Mouse (Mus musculus) gastrocnemius, postnatal 4 days (tissue): Measurements from ENCODE around the gene Olfr1410. TPM values are rescaled to one million over a fixed set of nuclear protein-coding genes. Genes with fewer than 3 reads are reported as not detected.

Source experiments
- DNase-seq, 2 experiments: peaks; one replicate each; pipeline ENCODE4 v3.0.0; 2021 to 2022; ENCODE audit warnings: low spot score in 2 of 2, mixed read lengths in 2 of 2
- total RNA-seq, 2 experiments: library from RNA; stranded (reverse); gene quantifications; 2 replicates each; pipeline ENCODE4 v1.2.3; 2021

Gene Olfr1410
- total RNA-seq, 2 experiments from 2014 or later = not detected

DNA sequence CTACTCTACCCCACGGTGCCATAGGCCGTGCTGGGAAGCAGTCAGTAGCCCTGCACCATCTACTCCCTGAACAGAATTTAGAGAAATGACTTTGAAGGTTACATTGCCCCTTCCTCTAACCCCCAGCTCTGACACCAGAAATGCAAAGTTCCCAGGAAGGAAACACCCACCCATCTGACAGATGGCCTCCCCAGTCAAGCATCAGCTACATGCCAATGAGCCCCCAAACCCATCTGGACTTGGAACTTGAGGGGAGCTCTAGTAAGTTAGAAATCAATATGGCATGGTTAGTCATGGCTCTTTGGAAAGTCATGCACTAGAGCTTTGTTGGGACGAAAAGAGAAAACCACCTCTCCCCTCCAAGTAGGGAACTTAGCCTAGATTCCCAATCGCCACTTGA is 33.2 kb downstream of the Olfr1410 start:
- DNase-seq = no peak

- DNase-seq = no peak
These were observed 34.8 kb downstream of the Olfr1410 start for GRCm38 (mm10) chr1:92640393-92640792.

DNA sequence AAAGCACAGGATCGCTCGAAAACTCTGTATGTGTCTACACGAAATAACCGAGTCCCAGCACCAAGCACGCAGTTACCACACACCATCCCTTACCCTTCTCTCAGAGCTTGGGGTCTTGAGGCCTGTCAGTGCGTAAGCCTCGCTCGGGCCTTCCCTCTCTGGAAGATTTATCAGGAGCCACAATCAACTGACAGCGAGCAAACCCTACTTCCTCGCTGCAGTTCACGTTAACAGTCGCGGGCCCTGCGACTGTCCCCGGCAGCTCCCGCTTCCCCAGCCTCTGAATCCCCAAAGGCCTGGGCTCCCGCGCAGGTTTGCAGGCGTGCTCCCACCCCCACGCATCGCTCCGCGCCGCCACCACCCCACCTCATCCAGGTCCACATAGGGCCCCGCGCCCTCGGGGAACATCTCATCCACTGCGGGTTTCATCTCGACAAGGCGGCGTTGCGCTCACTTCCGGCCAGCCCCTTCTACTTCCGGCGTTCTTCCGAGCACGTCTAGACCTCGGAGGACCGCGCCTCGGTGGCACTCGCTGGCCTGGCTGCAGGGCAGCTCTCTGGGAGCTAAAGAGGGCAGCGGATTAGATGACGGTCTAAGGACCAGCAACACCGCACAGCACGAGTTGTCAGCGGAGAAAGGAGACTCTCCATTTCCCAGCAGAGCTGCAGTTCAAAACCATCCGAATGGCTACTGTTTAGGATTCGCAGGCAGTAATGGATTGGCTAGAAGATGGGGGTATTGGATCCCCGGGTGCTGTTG is 36.1 kb downstream of the Olfr1410 start, which contains the start of gene Cops9:
Gene Cops9, minus strand, starts transcription at position 472 of the 759 bp plus-strand sequence.
- DNase-seq = peak; percentile 81 to 90

DNA sequence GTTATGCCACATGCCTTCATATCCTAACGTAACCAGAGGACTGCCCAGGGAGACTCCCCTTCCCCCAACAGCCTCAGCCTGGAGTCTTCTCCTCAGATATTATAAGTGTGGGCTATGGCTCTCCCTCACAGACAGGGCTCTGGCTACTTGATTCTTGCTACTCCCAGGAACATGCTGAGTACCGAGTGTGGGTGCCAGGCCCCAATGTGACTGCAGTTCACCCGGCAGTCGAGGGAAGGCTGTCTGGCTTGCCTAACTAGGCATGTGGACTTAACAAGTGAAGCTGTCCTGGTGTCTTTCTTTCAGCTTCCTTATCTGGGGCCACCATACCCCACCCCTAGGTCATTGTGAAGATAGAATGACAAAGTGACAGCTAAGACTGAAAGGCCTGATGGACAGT is 38.1 kb downstream of the Olfr1410 start:
- DNase-seq = no peak

DNA sequence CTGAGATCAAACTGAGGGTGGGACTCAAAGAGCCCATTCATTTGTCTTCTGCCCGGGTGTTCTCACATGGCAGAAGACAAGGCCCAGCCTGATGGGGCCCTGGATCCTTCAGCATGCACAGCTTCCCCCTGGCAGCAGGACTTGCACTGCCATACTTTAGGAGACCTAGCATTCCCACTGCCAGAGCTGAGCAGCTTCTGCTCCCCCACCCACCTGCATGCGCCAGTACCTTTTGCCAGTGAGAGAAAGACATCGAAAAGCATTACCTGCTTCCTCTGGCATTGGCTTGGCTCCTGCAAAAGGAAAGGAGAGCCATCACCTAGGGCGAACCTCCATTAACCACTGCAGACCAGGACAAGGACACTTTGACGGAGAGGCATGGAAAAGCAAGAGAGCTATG is 39.3 kb downstream of the Olfr1410 start:
- no peak for DNase-seq

DNA sequence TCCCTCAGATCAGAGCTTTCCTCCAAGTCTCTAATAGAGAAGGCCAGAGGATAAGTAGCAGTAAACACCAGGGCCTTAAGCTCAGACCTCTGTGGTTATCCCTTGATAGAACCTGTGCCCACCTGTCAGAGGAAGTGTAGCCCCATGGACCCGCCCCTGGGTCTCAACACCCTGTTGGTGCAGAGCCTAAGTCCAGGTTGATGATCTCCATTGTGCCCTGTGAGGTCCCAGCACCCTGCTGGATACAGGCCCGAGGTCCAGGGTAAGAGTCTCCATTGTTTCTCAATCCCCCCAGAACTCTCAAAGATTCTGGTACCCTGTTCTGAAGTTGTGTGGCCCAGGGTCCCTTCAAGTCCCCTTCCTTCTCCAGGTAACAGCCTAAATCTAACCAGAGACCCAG is 40.5 kb downstream of the Olfr1410 start:
- peak in 1 of 2 experiments; percentile 12 for DNase-seq

GRCm38 (mm10) chr1:92646601-92647000 is 41.0 kb downstream of the Olfr1410 start:
- DNase-seq = peak in 1 of 2 experiments; percentile 7

DNA sequence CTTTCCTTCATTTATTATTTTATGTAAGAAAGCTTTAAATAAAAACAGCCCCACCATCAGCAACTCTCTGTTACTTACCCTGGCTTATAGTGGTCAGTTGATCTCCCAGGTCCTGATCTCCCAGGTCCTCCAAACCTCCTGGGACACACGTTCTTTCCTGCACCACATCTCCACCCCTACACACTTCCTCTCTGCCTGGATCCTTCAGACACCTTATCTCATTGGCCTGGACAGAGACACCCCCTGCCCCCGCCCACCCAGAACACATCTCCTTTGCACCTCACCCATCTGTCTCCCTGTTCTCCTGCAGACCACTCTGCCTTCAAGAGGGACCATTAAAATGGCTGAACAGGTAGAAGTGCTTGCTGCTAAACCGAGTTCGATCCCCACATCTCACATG is 41.4 kb downstream of the Olfr1410 start:
- peak in 1 of 2 experiments; percentile 6 for DNase-seq

GRCm38 (mm10) chr1:92647752-92648151 is 42.2 kb downstream of the Olfr1410 start:
- peak; percentile 62 to 66 for DNase-seq

GRCm38 (mm10) chr1:92648197-92648596 is 42.6 kb downstream of the Olfr1410 start:
- no peak for DNase-seq

GRCm38 (mm10) chr1:92648673-92649072 is 43.1 kb downstream of the Olfr1410 start, which contains the start of gene Otos:
Gene Otos (minus strand): TSS chr1:92648841.
- DNase-seq = peak; percentile 65 to 73

DNA sequence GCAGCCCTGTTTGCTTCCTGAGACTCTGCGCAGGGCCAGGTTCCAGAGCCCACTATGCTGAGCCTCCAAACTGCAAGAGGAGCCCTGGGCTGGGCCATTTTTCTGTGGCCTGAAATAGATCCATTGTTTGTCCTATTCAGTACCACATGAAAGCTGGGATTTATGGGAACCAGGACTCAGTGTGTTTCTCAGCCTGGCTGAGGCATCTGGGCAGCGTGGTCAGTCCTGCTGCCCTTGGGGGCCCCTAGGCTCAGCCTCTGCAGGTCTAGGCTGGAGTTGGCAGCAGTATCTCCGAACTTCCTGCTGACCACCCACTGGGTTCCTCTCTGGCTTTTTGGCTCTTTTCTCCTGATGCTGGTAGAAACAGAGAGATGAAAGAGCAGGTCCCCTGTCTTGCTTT is 45.9 kb downstream of the Olfr1410 start:
- no peak for DNase-seq

DNA sequence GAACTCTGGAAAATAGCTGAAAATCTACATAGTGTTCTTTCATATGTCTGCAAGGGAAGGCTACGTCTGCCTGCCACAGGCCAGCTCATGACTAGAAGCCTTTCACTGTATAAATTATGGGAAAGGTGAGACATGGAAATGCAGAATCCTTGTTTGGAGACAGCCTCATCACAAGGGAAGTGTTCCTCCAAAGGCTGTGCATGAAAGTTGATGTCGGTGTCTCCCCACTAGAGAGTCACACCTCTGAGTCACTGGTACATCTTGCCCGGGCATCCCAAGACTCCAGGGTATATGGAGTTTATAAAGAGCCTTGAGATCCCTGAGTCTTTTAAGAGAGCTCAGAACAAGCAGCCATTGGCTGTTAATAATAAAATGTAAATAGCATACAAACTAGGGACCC is 47.6 kb downstream of the Olfr1410 start:
- DNase-seq = no peak

DNA sequence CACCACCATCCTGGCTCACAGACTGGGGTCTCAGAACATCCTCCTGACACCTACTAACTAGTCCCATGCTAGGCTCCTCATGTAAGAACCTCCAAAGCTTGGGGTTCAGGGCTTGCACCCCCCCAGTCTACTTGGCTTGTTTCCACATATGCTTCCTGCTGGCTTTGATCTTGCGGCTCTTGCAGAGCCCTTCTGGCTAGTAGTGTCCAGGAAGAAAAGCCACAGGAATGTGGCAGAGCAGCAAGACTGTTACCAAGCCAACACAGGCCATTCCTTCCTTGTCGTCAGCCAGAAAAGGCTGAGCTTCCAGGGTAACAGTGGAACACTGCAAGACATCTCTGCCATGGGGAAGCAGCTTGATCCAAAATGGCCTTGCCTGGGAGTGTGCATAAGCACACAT is 49.1 kb downstream of the Olfr1410 start:
- no peak for DNase-seq

- DNase-seq = no peak
These were observed 51.6 kb downstream of the Olfr1410 start for GRCm38 (mm10) chr1:92657025-92657820.

DNA sequence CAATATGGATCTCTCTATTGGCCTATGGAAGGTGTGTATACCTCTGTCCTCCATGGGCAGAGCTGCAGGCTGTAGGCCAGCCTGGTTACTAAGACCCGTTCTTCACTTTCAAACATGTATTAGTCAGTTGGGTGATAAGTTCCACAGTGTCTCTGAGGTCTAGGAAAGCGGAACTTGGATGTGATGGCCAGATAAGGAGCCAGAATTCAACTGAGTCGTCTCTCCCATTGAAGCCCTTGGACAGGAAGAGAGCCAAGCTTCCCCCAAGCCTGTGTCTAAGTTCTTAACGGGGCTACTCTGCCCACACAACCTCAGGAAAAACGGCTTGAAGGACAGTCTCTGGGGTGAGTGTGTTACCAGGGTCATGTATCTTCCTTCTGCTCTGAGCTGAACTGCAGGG is 53.8 kb downstream of the Olfr1410 start:
- no peak for DNase-seq

Other genes with a start within 250 kb of the Olfr1410 start
- gene Ndufa10, start 131.9 kb upstream of the Olfr1410 start, total RNA-seq = 100 to 1,000 TPM; 338 to 372 TPM
- gene Olfr1416, start 120.7 kb upstream of the Olfr1410 start, total RNA-seq = not detected
- not detected for gene Olfr1415, start 109.7 kb upstream of the Olfr1410 start, total RNA-seq
- not detected for gene Olfr1414, start 87.1 kb upstream of the Olfr1410 start, total RNA-seq
- not detected for gene Olfr1413, start 34.5 kb upstream of the Olfr1410 start, total RNA-seq
- not detected for gene Olfr1412, start 20.0 kb upstream of the Olfr1410 start, total RNA-seq
- not detected for gene Olfr1411, start 11.4 kb upstream of the Olfr1410 start, total RNA-seq
- not detected for gene Olfr12, start 12.0 kb downstream of the Olfr1410 start, total RNA-seq
- gene Cops9, start 36.2 kb downstream of the Olfr1410 start, total RNA-seq = 100 to 1,000 TPM; 241 to 255 TPM
- gene Otos, start 43.1 kb downstream of the Olfr1410 start, total RNA-seq = under 1 TPM in 1 of 2 experiments, not detected in 1; 0.57 TPM
- gene Gpc1, start 225.9 kb downstream of the Olfr1410 start, total RNA-seq = 100 to 1,000 TPM; 238 to 250 TPM